In the genomic region with DNA sequence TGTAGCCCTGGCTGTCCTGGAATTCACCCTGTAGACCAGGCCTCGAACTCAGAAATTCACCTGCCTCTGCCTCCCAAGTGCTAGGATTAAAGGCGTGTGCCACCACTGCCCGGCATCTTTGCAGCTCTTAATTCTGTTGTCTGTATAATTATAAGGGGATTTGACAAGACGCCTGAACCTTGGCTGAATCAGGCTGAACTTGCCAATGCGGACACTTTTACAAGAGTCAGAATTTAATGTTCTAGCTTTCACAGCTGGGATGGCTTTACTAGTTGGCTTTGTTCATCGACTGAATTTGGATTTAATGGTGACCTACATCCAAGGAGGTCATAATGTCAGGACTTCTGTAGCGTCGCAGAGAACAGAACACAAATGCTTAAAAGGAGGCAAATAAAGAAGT, we compare ENCODE assay signal across 18 mouse cellular contexts.
DNase-seq lines count a peak whose midpoint lies in the region; ATAC-seq and TF ChIP-seq lines count a peak whose summit lies in the region.
"Had no signal": no experiment of that assay in that cellular context is flagged by ENCODE, and none has a peak within 500 bp of the region (broad histone marks: within the 10 kb centered on the region; RNA-seq: fewer than 3 reads in every experiment).

No protein-coding gene starts in this region.

- H3K4me3 ChIP-seq in heart, embryonic 11.5 days (ENCODE audit: low read depth, low read length) = no peak overlapping the region
- no peak overlapping the region for H3K4me3 ChIP-seq in lung, postnatal 0 days (ENCODE audit: low read depth, low read length)
- H3K4me3 ChIP-seq in thymus, adult 2 months (ENCODE audit: control insufficient read depth, insufficient read depth, low read length) = no peak overlapping the region
- H3K4me3 ChIP-seq: embryonic facial prominence, embryonic 10.5 days; embryonic facial prominence, embryonic 12.5 days; forebrain, embryonic 13.5 days; forebrain, embryonic 15.5 days had no signal

- no peak overlapping the region for H3K9ac ChIP-seq in heart, embryonic 11.5 days (ENCODE audit: low read depth, low read length)
- no peak overlapping the region for H3K9ac ChIP-seq in lung, postnatal 0 days (replicated peaks; ENCODE audit: low read depth)
- H3K9ac ChIP-seq: embryonic facial prominence, embryonic 12.5 days; forebrain, embryonic 13.5 days; forebrain, embryonic 15.5 days; forebrain, postnatal 0 days had no signal

- no peaks in the 10 kb centered on the region for H3K36me3 ChIP-seq in heart, embryonic 11.5 days (ENCODE audit: control insufficient read depth, insufficient read depth, low read length)
- H3K36me3 ChIP-seq in lung, postnatal 0 days (ENCODE audit: insufficient read depth, low read length) = no peaks in the 10 kb centered on the region
- no peaks in the 10 kb centered on the region for H3K36me3 ChIP-seq in thymus, adult 2 months (ENCODE audit: control insufficient read depth, insufficient read depth, low read length)
- H3K36me3 ChIP-seq: embryonic facial prominence, embryonic 10.5 days; embryonic facial prominence, embryonic 12.5 days; forebrain, embryonic 15.5 days had no signal

- H3K27me3 ChIP-seq in heart, embryonic 11.5 days (ENCODE audit: control insufficient read depth, insufficient read depth, low read length) = no peaks in the 10 kb centered on the region
- no peaks in the 10 kb centered on the region for H3K27me3 ChIP-seq in lung, postnatal 0 days (replicated peaks; ENCODE audit: insufficient read depth, low read length)
- H3K27me3 ChIP-seq in thymus, adult 2 months (ENCODE audit: control insufficient read depth, insufficient read depth, low read length) = no peaks in the 10 kb centered on the region
- H3K27me3 ChIP-seq: embryonic facial prominence, embryonic 12.5 days; forebrain, embryonic 13.5 days; forebrain, embryonic 15.5 days had no signal

- ATAC-seq in heart, embryonic 11.5 days (replicated peaks; ENCODE audit: insufficient number of reproducible peaks, low FRiP score, low TSS enrichment) = no peak
- no peak for ATAC-seq in lung, postnatal 0 days
- ATAC-seq: forebrain, embryonic 13.5 days; forebrain, embryonic 15.5 days; forebrain, postnatal 0 days had no signal

- H3K9me3 ChIP-seq in heart, embryonic 11.5 days (replicated peaks; ENCODE audit: control insufficient read depth, low read length) = no peaks in the 10 kb centered on the region
- H3K9me3 ChIP-seq in lung, postnatal 0 days (ENCODE audit: low read length) = no peaks in the 10 kb centered on the region
- H3K9me3 ChIP-seq: embryonic facial prominence, embryonic 10.5 days; embryonic facial prominence, embryonic 12.5 days; forebrain, embryonic 13.5 days; forebrain, embryonic 15.5 days had no signal

- TF ChIP-seq POLR2A in thymus, adult 2 months (IDR thresholded peaks at IDR 0.05; ENCODE audit: control insufficient read depth, extremely low read depth, insufficient read depth, low read length, poor library complexity) = no peak

- 88% methylated on average over 8 of the region's 8 CpGs for WGBS in heart, embryonic 11.5 days (ENCODE audit: insufficient replicate concordance)
- WGBS in lung, postnatal 0 days = 84% methylated on average over 8 of the region's 8 CpGs
- 94% methylated on average over 8 of the region's 8 CpGs for WGBS in thymus, adult 2 months

- no peaks in the 10 kb centered on the region for H3K4me1 ChIP-seq in heart, embryonic 11.5 days (ENCODE audit: control insufficient read depth, insufficient read depth, low read length)
- no peaks in the 10 kb centered on the region; the same call in 1 of the 2 replicates for H3K4me1 ChIP-seq in lung, postnatal 0 days (ENCODE audit: insufficient read depth, low read depth, low read length)
- no peaks in the 10 kb centered on the region for H3K4me1 ChIP-seq in thymus, adult 2 months (replicated peaks; ENCODE audit: control insufficient read depth, insufficient read depth, low read length)
- H3K4me1 ChIP-seq: embryonic facial prominence, embryonic 10.5 days; embryonic facial prominence, embryonic 12.5 days; forebrain, embryonic 13.5 days; forebrain, embryonic 15.5 days had no signal

- TF ChIP-seq CTCF in lung, postnatal 0 days (IDR thresholded peaks at IDR 0.05) = no peak
- TF ChIP-seq CTCF in thymus, adult 2 months (IDR thresholded peaks at IDR 0.05; ENCODE audit: borderline replicate concordance, control insufficient read depth, extremely low read depth, insufficient read depth, low read length, poor library complexity) = no peak

- DNase-seq in heart, adult 11 months = peak; percentile 90
- DNase-seq in lung, postnatal 0 days (ENCODE audit: low spot score) = no peak
- DNase-seq in lung, postnatal 10 days = no peak
- no peak for DNase-seq in thymus, adult 2 months
- DNase-seq: adrenal gland, adult 2 months; adrenal gland, postnatal 10 days; adrenal gland, postnatal 25 days; cerebellum, adult 11-12 months; cerebellum, adult 2 months; cerebellum, adult 9-10 months; cerebellum, postnatal 10 days; cerebellum, postnatal 25 days; forebrain, postnatal 0 days had no signal

- TF ChIP-seq EP300 in lung, postnatal 0 days (IDR thresholded peaks at IDR 0.05) = no peak

- no peak overlapping the region for H3K27ac ChIP-seq in heart, embryonic 11.5 days (ENCODE audit: low read depth, low read length)
- 0 out of 2 replicates have a peak overlapping the region, but pooled peaks have one; percentile 9 for H3K27ac ChIP-seq in lung, postnatal 0 days (ENCODE audit: low read length)
- H3K27ac ChIP-seq in thymus, adult 2 months (ENCODE audit: control insufficient read depth, insufficient read depth, low read length) = no peak overlapping the region
- H3K27ac ChIP-seq: embryonic facial prominence, embryonic 10.5 days; embryonic facial prominence, embryonic 12.5 days; forebrain, embryonic 13.5 days; forebrain, embryonic 15.5 days had no signal

- H3K4me2 ChIP-seq in heart, embryonic 11.5 days = no peak overlapping the region
- H3K4me2 ChIP-seq in lung, postnatal 0 days (replicated peaks; ENCODE audit: low read depth, low read length) = no peak overlapping the region
- H3K4me2 ChIP-seq: embryonic facial prominence, embryonic 12.5 days; forebrain, embryonic 13.5 days; forebrain, embryonic 15.5 days had no signal
